Mouse (Mus musculus) intestine, postnatal 0 days (tissue): Measurements from ENCODE around the gene Hal. TPM values are rescaled to one million over a fixed set of nuclear protein-coding genes. Genes with fewer than 3 reads are reported as not detected.

Experiments
- ATAC-seq: fragments of 200-750 bp; cut with Nextera tagmentation; 2 replicates; pipeline ENCODE4 v1.8.0; 2017; ENCODE audit warnings: mild to moderate bottlenecking, moderate TSS enrichment, moderate library complexity
- H3K27ac ChIP-seq: fragments of 300-500 bp; sonication (generic); 2 replicates; pipeline ENCODE4 v1.5.1; 2014; ENCODE audit warnings: mild to moderate bottlenecking, low read depth, low read length, moderate library complexity
- H3K27me3 ChIP-seq: fragments of 300-500 bp; sonication (generic); replicated peaks from 2 replicates; pipeline ENCODE4 v1.6.1; 2014; ENCODE audit warnings: low read length, mixed read lengths; ENCODE audit not compliant: control insufficient read depth, insufficient read depth
- H3K36me3 ChIP-seq: fragments of 300-500 bp; sonication (generic); 2 replicates; pipeline ENCODE4 v1.6.1; 2014; ENCODE audit warnings: mild to moderate bottlenecking, moderate library complexity; ENCODE audit not compliant: control insufficient read depth, insufficient read depth
- H3K4me1 ChIP-seq: fragments of 300-500 bp; sonication (generic); replicated peaks from 2 replicates; pipeline ENCODE4 v1.6.1; 2014; ENCODE audit warnings: antibody characterized with exemption, low read length, mixed read lengths; ENCODE audit not compliant: control insufficient read depth, insufficient read depth
- H3K4me2 ChIP-seq: fragments of 300-500 bp; sonication (generic); replicated peaks from 2 replicates; pipeline ENCODE4 v1.6.1; 2014; ENCODE audit warnings: low read depth, mild to moderate bottlenecking, moderate library complexity
- H3K4me3 ChIP-seq: fragments of 300-500 bp; sonication (generic); 2 replicates; pipeline ENCODE4 v1.5.1; 2014; ENCODE audit warnings: low read depth, low read length
- H3K9ac ChIP-seq: fragments of 300-500 bp; sonication (generic); 2 replicates; pipeline ENCODE4 v1.6.1; 2014; ENCODE audit warnings: mild to moderate bottlenecking, low read depth, low read length
- H3K9me3 ChIP-seq: fragments of 300-500 bp; sonication (generic); 2 replicates; pipeline ENCODE4 v1.6.1; 2016; ENCODE audit warnings: mixed run types; ENCODE audit not compliant: control insufficient read depth
- CTCF ChIP-seq: sonication (generic); IDR thresholded peaks from 2 replicates; pipeline ENCODE4 v1.5.1; 2016; ENCODE audit warnings: low read depth, mild to moderate bottlenecking, control low read depth, antibody characterized with exemption, moderate library complexity
- WGBS: fragments of 180-500 bp; shearing (Covaris S2); extraction: QIAGEN DNeasy Blood & Tissue Kit; methylation state at CpG from one replicate; pipeline ENCODE4 v1.1.7; 2014; 5-methylcytosine and 5-hydroxymethylcytosine counted together
- polyA plus RNA-seq: library from polyadenylated mRNA; unstranded; fragments of >200 nt; fragmentation: Nextera tagmentation; extraction: Ambion mirVana; gene quantifications from 2 replicates; pipeline ENCODE4 v1.2.1, GENCODE M21; 2015

The Hal gene
- polyA plus RNA-seq, 1 experiment from 2014 or later = 5.1 TPM

DNA sequence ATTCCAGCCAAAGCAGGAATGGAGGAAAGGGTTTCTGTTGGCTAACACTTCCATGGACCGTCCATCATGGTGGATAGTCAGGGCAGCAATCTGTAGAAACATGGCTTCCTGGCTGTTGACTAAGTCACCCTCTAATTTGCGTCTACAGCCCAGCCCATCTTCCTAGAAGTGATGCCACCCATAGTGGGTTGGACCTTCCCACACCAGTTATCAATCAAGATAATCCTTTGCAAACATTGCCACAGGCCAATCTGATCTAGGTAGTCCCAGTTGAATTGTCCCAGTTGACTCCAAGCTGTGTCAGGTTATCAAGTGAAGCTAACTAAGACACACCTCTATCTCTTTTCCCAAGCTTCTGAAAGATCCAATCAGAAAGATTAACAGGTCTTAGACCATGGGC lies 30.1 kb downstream of the Hal start:
- H3K27me3 ChIP-seq = no peaks in the 10 kb centered on the region
- no peaks in the 10 kb centered on the region for H3K4me1 ChIP-seq
- no peaks in the 10 kb centered on the region for H3K36me3 ChIP-seq
- TF ChIP-seq CTCF = no peak
- no peak overlapping the region for H3K4me2 ChIP-seq
- 56% methylated on average over 2 of the region's 2 CpGs for WGBS
- H3K9me3 ChIP-seq = no peaks in the 10 kb centered on the region
- H3K27ac ChIP-seq = no peak overlapping the region
- no peak overlapping the region for H3K9ac ChIP-seq
- ATAC-seq = no peak
- H3K4me3 ChIP-seq = no peak overlapping the region

DNA sequence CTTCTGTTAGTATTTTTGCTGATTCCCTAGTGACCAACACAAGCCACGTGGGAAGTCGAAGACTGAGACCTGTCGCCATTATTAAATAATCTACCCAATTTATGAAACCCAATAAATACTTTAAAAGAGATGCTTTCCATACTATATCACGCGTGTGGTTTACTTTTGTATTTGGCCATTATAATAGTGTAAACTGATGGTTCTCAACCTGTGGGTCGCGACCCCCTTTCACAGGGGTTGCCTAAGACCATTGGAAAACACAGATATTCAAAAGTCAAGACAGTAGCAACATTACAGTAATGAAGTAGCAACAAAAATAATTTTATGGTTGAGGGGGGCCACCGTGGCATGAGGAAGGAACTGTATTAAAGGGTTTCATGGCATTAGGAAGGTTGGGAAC lies 30.6 kb downstream of the Hal start:
- Histone ChIP-seq H3K9me3 (no peaks in the 10 kb centered on the region), H3K36me3 (no peaks in the 10 kb centered on the region), H3K9ac (no peak overlapping the region), H3K4me3 (no peak overlapping the region), H3K27me3 (no peaks in the 10 kb centered on the region), H3K27ac (no peak overlapping the region), H3K4me2 (no peak overlapping the region), H3K4me1 (no peaks in the 10 kb centered on the region)
- no peak for TF ChIP-seq CTCF
- 86% methylated on average over 8 of the region's 8 CpGs for WGBS
- no peak for ATAC-seq

DNA sequence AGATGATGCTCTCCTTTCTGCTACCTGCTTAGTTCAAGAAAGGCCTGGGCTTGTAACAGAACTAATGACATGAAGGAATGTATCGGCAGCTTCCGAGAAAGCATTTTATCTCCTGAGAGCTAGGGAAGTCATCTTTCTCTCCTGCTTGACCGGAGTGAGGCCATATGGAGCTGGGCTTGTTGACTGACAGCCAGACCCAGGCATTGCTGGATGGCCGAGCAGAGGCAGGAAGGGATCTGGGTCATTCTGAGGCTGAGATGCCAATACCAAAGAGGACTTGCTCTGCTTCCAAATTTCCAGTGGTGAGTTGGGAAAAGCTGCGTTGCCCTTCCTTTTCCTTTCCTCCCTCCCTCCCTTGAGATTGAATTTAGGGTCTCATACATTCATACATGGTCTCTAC lies 31.2 kb downstream of the Hal start:
- WGBS = 88% methylated on average over 5 of the region's 5 CpGs
- TF ChIP-seq CTCF = no peak
- no peaks in the 10 kb centered on the region for H3K4me1 ChIP-seq

DNA sequence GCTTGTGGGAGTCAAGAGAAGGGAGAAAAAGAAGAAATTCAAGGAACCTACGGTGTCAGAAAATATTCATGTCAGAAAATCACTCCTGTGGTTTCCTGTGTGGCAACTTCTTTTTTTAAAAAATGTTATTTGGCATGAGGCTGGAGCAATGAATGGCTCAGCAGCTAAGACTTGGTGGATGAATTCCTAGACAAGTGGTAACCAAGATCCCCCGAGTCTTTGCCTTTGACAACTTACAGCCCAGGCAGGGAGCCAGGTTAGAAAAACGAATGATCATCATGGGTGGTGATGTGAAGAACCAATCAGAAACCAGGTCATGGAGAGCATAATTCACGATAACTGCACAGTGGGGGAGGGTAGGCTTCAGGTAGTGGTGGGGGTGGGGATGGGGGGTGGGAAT lies 32.4 kb downstream of the Hal start:
- 71% methylated on average over 4 of the region's 4 CpGs for WGBS
- Histone ChIP-seq H3K4me3 (no peak overlapping the region), H3K9ac (no peak overlapping the region), H3K36me3 (no peaks in the 10 kb centered on the region), H3K9me3 (no peaks in the 10 kb centered on the region), H3K27ac (no peak overlapping the region), H3K4me2 (no peak overlapping the region), H3K4me1 (no peaks in the 10 kb centered on the region), H3K27me3 (no peaks in the 10 kb centered on the region)
- no peak for TF ChIP-seq CTCF
- ATAC-seq = no peak

More for the DNA sequence above, 31.2 kb downstream of the Hal start:
- no peak for ATAC-seq
- Histone ChIP-seq H3K27me3 (no peaks in the 10 kb centered on the region), H3K4me2 (no peak overlapping the region), H3K9me3 (no peaks in the 10 kb centered on the region), H3K9ac (no peak overlapping the region), H3K36me3 (no peaks in the 10 kb centered on the region), H3K4me3 (no peak overlapping the region), H3K27ac (no peak overlapping the region)

DNA sequence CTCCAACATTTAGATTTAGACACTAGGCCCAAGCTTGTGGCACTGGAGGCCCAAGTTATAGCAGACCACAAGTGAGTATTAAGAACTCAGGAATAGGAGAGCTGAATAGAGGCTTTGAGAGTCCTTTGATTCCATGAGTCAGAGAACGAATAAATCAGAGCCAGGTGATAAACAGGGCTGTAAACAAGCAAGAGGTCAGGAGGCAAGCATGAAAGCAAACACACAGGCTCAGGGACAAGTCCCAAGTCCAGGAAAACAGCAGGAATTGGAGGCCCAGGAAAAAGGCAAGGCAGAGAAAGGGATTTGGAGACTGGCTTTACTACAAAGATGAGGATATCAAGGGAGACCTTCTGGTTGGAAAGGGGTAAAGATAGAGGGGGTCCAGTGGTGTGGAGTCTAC lies 36.8 kb downstream of the Hal start:
- no peaks in the 10 kb centered on the region for H3K4me1 ChIP-seq
- H3K4me3 ChIP-seq = no peak overlapping the region
- no peaks in the 10 kb centered on the region for H3K36me3 ChIP-seq
- no peak overlapping the region for H3K27ac ChIP-seq
- 40% methylated on average over 1 of the region's 1 CpGs for WGBS
- no peak overlapping the region for H3K9ac ChIP-seq
- H3K4me2 ChIP-seq = no peak overlapping the region
- no peak for TF ChIP-seq CTCF
- no peaks in the 10 kb centered on the region for H3K9me3 ChIP-seq
- no peak for ATAC-seq
- H3K27me3 ChIP-seq = no peaks in the 10 kb centered on the region

DNA sequence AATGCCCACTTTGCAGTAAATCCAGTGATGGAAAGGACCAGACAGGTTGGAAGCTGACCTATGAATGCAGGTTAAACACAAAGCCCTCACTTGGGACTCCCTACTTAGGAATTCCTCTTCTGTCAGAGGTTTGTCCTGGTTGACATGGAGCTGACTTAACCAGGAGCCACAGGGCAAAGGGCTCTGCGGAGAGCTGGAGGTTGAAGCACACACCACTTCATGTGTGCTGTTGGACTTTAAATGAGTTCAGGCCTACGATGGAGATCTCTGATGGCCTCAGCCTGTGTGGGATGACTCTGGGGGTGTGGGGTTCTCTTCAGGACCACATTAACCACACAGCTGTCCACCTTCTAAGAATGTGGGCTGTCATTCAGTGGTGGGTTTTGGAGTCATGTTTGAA lies 49.7 kb downstream of the Hal start:
- H3K27ac ChIP-seq = no peak overlapping the region
- no peak for ATAC-seq

DNA sequence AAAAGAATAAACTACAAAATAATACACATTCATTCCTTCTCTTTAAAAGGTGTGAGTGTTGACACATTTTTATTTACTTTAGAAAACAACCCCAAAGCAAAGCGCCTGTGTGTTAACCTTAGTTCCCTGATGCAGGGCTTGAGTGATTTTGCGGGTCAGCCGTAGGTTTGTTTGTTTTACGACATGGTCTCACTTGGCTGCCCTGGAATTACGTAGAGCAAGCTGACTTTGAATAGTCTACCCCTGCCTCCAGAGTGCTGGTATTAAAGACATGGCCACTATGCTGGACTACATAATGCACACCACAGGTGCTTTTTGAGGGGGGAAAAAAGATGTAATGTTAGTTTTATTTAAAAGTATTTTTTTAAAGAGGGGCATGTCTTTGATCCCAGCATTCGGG lies 50.2 kb downstream of the Hal start:
- Histone ChIP-seq H3K4me1 (no peaks in the 10 kb centered on the region), H3K4me3 (no peak overlapping the region), H3K27me3 (0 out of 2 replicates have a peak, but pooled peaks cover 6% of the 10 kb centered on the region), H3K9me3 (no peaks in the 10 kb centered on the region), H3K4me2 (no peak overlapping the region), H3K9ac (no peak overlapping the region), H3K36me3 (no peaks in the 10 kb centered on the region), H3K27ac (no peak overlapping the region)
- TF ChIP-seq CTCF = no peak
- no peak for ATAC-seq
- 65% methylated on average over 6 of the region's 6 CpGs for WGBS

More for the DNA sequence above, 49.7 kb downstream of the Hal start:
- Histone ChIP-seq H3K4me3 (no peak overlapping the region), H3K27me3 (0 out of 2 replicates have a peak, but pooled peaks cover 6% of the 10 kb centered on the region), H3K4me2 (no peak overlapping the region), H3K4me1 (no peaks in the 10 kb centered on the region), H3K9ac (no peak overlapping the region), H3K36me3 (no peaks in the 10 kb centered on the region), H3K9me3 (no peaks in the 10 kb centered on the region)
- 85% methylated on average over 2 of the region's 2 CpGs for WGBS
- no peak for TF ChIP-seq CTCF
